Mouse (Mus musculus) testis, adult 2 months (tissue): ENCODE results near the gene B3galt5. TPM values are rescaled to one million over a fixed set of nuclear protein-coding genes. Genes with fewer than 3 reads are reported as not detected.

ENCODE experiments used
- H3K27ac ChIP-seq: fragments of 200-500 bp; 2 replicates; pipeline ENCODE4 v1.5.1; 2012; ENCODE audit warnings: low read depth, low read length; ENCODE audit not compliant: control insufficient read depth, insufficient read depth
- H3K27me3 ChIP-seq: fragments of 200-500 bp; 2 replicates; pipeline ENCODE4 v1.6.1; 2012; ENCODE audit warnings: mild to moderate bottlenecking, low read length, moderate library complexity; ENCODE audit not compliant: control insufficient read depth, insufficient read depth
- H3K36me3 ChIP-seq: fragments of 200-500 bp; 2 replicates; pipeline ENCODE4 v1.6.1; 2012; ENCODE audit warnings: mild to moderate bottlenecking, low read length; ENCODE audit not compliant: control insufficient read depth, insufficient read depth
- H3K4me1 ChIP-seq: fragments of 200-500 bp; 2 replicates; pipeline ENCODE4 v1.6.1; 2012; ENCODE audit warnings: low read length; ENCODE audit not compliant: control insufficient read depth, insufficient read depth
- H3K4me3 ChIP-seq: fragments of 200-500 bp; 2 replicates; pipeline ENCODE4 v1.5.1; 2012; ENCODE audit warnings: low read depth, mild to moderate bottlenecking, low read length, moderate library complexity, mixed read lengths; ENCODE audit not compliant: control insufficient read depth
- CTCF ChIP-seq: fragments of 200-500 bp; IDR thresholded peaks from 2 replicates; pipeline ENCODE4 v1.5.1; 2012; ENCODE audit warnings: low read depth, mild to moderate bottlenecking, inconsistent platforms, low read length, moderate library complexity; ENCODE audit not compliant: control insufficient read depth, insufficient read depth, insufficient replicate concordance
- POLR2A ChIP-seq: fragments of 200-500 bp; IDR thresholded peaks from 2 replicates; pipeline ENCODE4 v1.6.1; 2012; ENCODE audit warnings: low read depth, mild to moderate bottlenecking, inconsistent platforms, low read length, moderate library complexity; ENCODE audit not compliant: control insufficient read depth
- polyA plus RNA-seq: library from polyadenylated mRNA; depleted of rRNA; stranded (reverse); fragments of >200 nt; gene quantifications from 2 replicates; pipeline ENCODE4 v1.2.3, GENCODE M21; 2012

Gene B3galt5
- polyA plus RNA-seq, 1 experiment, result not detected

DNA sequence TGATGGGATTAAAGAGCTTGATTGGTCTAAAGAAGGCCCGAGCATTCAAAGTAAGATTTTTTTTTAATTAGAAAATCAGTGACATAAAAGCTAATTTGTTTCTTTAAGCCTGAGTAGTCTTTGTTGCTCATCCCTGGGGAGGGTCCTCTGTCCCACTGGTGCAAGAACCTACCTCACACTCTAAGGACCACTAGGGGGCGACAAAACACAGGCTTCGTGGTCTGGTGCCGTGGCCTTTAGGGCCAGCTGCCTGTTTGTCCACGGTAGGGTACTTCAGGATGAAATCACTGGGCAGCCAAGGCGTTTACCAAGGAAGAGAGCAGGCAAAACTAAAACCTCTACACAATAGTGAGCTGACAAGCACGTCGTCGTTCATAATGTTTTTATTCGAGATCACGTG is 5.2 kb upstream of the B3galt5 start:
- H3K36me3 ChIP-seq, result no peaks in the 10 kb centered on the region
- H3K4me1 ChIP-seq, result peaks cover 3% of the 10 kb centered on the region
- no peak overlapping the region for H3K4me3 ChIP-seq
- H3K27ac ChIP-seq, result no peak overlapping the region
- peak; percentile 93 for TF ChIP-seq CTCF
- TF ChIP-seq POLR2A, result no peak
- H3K27me3 ChIP-seq, result no peaks in the 10 kb centered on the region

DNA sequence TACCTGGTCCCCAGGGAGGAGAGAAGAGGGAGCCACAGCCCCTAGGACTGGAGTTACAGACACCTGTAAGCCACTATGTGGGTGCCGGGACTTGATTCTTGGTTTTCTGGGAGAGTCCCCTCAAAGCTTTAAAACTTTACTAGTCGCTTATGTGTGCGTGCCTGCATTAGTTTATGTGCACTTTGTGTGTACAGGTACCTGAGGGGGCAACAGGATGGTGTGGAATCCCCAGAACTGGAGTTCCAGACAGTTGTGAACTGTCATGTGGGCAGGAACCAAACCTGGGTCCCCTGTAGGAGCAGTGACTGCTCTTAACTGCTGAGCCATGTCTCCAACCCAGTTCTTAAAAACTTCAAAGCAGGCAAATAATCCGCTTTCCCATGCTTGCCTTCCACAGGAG is 4.3 kb upstream of the B3galt5 start:
- TF ChIP-seq CTCF, result no peak
- TF ChIP-seq POLR2A, result no peak

DNA sequence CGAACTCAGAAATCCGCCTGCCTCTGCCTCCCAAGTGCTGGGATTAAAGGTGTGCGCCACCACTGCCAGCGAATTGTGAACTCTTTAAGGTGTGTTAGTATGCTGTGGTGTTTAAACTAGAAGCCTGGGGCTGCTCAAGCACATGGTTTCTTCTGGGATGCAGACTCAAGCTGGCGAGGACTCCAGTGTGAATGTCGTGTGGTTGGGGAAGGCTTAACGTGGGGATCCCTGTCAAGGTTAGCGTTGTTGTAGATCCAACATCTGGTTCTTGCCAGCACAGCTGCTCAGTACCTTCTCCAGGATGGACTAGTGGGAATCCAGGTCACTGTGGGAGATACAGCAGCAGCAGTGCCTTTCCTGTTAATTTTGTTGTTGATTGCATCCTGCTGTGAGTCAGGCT is 3.6 kb upstream of the B3galt5 start:
- no peaks in the 10 kb centered on the region for H3K36me3 ChIP-seq
- H3K4me3 ChIP-seq, result no peak overlapping the region

More for the DNA sequence above, 4.3 kb upstream of the B3galt5 start:
- no peaks in the 10 kb centered on the region for H3K27me3 ChIP-seq
- no peaks in the 10 kb centered on the region for H3K36me3 ChIP-seq
- no peak overlapping the region for H3K27ac ChIP-seq
- H3K4me1 ChIP-seq, result peaks cover 8% of the 10 kb centered on the region
- no peak overlapping the region for H3K4me3 ChIP-seq

DNA sequence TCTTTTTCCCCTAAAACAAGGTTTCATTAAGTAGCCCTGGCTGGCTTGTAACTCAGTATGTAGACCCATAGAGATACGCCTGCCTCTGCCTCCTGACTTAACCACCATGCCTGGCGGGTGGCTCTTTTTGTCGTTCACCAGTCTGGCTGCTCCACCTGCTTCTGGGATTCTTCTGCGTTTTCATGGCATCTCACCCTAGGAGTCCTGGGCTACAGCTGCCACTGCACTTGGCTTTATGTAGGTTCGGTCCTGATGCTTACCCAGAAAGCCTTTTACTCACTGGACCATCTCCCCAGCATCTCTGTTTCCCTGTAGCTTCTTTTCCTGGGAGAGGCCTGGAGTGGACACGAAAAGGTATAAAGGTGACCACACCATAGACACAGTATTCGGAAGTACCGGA is 1.6 kb upstream of the B3galt5 start:
- Histone ChIP-seq H3K36me3 (no peaks in the 10 kb centered on the region), H3K4me3 (no peak overlapping the region)

More for the DNA sequence above, 3.6 kb upstream of the B3galt5 start:
- H3K27ac ChIP-seq, result no peak overlapping the region
- peaks cover 10% of the 10 kb centered on the region for H3K4me1 ChIP-seq
- H3K27me3 ChIP-seq, result no peaks in the 10 kb centered on the region
- no peak for TF ChIP-seq CTCF
- TF ChIP-seq POLR2A, result no peak

DNA sequence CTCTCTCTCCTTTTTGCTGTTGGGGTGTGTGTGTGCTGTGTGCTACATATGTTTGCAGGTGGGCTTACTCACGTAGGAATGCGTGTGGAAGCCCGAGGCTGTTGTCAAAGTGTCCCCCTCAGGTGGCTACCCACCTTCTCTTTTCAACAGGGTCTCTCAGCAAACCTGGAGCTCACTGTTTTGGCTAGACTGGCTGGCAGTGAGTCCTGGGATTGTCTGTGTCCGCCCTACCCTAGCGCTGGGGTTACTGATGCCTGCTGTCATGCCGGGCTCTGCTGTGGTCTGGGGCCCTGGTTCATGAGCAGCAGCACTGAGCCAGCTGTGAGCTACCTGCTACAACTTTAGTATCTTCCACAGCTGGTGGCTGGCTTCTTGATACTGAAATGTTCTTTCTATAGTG is 8.9 kb downstream of the B3galt5 start:
- no peak overlapping the region for H3K27ac ChIP-seq
- no peaks in the 10 kb centered on the region for H3K27me3 ChIP-seq
- no peaks in the 10 kb centered on the region for H3K4me1 ChIP-seq
- no peak overlapping the region for H3K4me3 ChIP-seq
- TF ChIP-seq POLR2A, result no peak
- TF ChIP-seq CTCF, result no peak
- no peaks in the 10 kb centered on the region for H3K36me3 ChIP-seq

More for the DNA sequence above, 1.6 kb upstream of the B3galt5 start:
- Histone ChIP-seq H3K27ac (no peak overlapping the region), H3K4me1 (peaks cover 10% of the 10 kb centered on the region), H3K27me3 (no peaks in the 10 kb centered on the region)
- TF ChIP-seq POLR2A (no peak), CTCF (no peak)

DNA sequence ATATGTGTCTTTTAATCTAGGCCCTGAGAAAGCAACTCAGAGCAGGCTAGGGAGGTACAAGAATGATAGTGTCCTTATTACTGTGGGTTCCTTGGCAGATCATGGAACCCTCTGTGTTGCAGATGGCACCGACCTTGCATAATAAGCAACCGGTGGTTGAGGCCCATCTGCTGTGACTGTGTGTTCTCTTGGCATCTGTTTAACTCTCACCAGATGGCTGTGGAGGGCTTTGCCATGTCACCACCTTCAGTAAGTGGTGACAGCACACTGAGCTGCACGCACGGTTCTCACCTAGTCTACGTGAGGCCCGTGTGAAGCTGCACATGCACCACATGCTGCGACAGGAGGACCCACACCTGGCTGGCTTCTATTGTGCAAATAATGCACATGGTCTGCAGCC is 14.0 kb downstream of the B3galt5 start:
- H3K36me3 ChIP-seq, result no peaks in the 10 kb centered on the region

DNA sequence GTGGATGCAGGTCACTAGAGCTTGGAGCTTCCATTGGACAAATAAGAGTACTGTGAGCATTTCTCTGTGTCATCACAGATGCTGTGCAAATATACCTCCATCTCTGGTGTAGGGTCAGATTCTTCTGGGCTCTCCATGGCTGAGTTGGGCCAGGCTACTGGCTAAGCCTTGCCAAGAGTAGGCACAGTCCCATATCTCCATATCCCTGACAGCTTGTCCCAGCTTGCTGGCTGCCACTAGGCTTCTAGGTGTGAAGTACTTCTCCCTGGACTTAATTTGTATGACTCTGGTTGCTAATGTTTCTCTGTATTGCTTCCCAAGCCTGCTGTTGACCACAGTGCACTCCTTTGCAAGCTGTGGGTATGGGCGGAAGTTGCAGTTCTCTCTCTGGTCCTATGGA is 16.5 kb downstream of the B3galt5 start:
- TF ChIP-seq CTCF (no peak), POLR2A (no peak)
- H3K4me3 ChIP-seq, result no peak overlapping the region
- H3K27me3 ChIP-seq, result no peaks in the 10 kb centered on the region
- H3K4me1 ChIP-seq, result no peaks in the 10 kb centered on the region
- H3K36me3 ChIP-seq, result no peaks in the 10 kb centered on the region
- H3K27ac ChIP-seq, result no peak overlapping the region

More for the DNA sequence above, 14.0 kb downstream of the B3galt5 start:
- Histone ChIP-seq H3K4me3 (no peak overlapping the region), H3K27me3 (no peaks in the 10 kb centered on the region), H3K4me1 (no peaks in the 10 kb centered on the region), H3K27ac (no peak overlapping the region)
- TF ChIP-seq CTCF (no peak), POLR2A (no peak)

DNA sequence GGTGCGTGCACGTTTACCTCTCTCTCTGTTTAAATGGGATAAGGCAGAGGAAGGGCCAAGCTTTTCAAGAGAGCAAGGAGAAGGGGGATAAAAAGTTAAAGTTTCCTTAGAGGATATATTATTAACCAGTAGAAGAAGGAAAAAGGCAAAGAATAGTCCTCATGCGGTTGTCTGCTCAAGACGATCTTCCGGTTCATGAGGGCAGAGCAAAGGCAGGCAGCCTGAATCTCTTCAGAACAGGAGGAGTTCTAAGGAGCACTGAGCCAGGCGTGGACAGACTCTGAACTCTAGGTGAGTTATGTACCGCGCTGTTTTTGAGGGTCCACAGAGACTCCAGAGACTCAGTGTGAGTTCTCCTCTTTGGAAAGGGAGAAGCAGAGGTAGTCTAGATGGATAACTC is 22.8 kb downstream of the B3galt5 start:
- Histone ChIP-seq H3K4me1 (no peaks in the 10 kb centered on the region), H3K27ac (no peak overlapping the region), H3K4me3 (no peak overlapping the region), H3K27me3 (no peaks in the 10 kb centered on the region), H3K36me3 (no peaks in the 10 kb centered on the region)
- TF ChIP-seq CTCF (no peak), POLR2A (no peak)
